ENCODE assay signal across 16 mouse cellular contexts in genomic region chr6:135789603-135790170, GRCm38 (mm10).
A peak's percentile ranks its signal among the peaks of the same experiment; 100 is the strongest.
DNase-seq lines count a peak whose midpoint lies in the region; ATAC-seq and TF ChIP-seq lines count a peak whose summit lies in the region.
"Had no signal": no experiment of that assay in that cellular context is flagged by ENCODE, and none has a peak within 500 bp of the region (broad histone marks: within the 10 kb centered on the region; RNA-seq: fewer than 3 reads in every experiment).

No protein-coding gene starts in this region.

- DNase-seq in forebrain, embryonic 14.5 days (ENCODE audit: low spot score), result no peak
- no peak for DNase-seq in forebrain, postnatal 0 days
- DNase-seq in liver, postnatal 0 days, result no peak
- DNase-seq in liver, embryonic 11.5 days (ENCODE audit: low spot score), result no peak
- DNase-seq in brain, embryonic 14.5 days (ENCODE audit: low read depth), result peak; percentile 23
- DNase-seq in kidney, postnatal 0 days (ENCODE audit: low spot score), result peak; percentile 25
- no peak for DNase-seq in right cerebral cortex, postnatal 25 days
- DNase-seq in left cerebral cortex, postnatal 14 days (ENCODE audit: low spot score in 2 of 2), result no peak
- DNase-seq: adrenal gland, postnatal 14 days; cerebellum, adult 11 months; cerebellum, postnatal 10 days; gastrocnemius, postnatal 25 days had no signal

- no peaks in the 10 kb centered on the region for H3K4me1 ChIP-seq in forebrain, embryonic 14.5 days (ENCODE audit: control insufficient read depth, insufficient read depth, low read length)
- no peaks in the 10 kb centered on the region for H3K4me1 ChIP-seq in forebrain, postnatal 0 days (ENCODE audit: insufficient read depth)
- H3K4me1 ChIP-seq in liver, postnatal 0 days (ENCODE audit: insufficient read depth), result no peaks in the 10 kb centered on the region; the same call in 1 of the 2 replicates
- no peaks in the 10 kb centered on the region for H3K4me1 ChIP-seq in liver, embryonic 11.5 days (replicated peaks; ENCODE audit: control insufficient read depth, insufficient read depth, low read length)
- no peaks in the 10 kb centered on the region for H3K4me1 ChIP-seq in kidney, postnatal 0 days (replicated peaks; ENCODE audit: insufficient read depth, low read length)
- H3K4me1 ChIP-seq: embryonic facial prominence, embryonic 15.5 days; limb, embryonic 15.5 days had no signal

- H3K27me3 ChIP-seq in forebrain, embryonic 14.5 days (replicated peaks; ENCODE audit: control insufficient read depth, insufficient read depth, low read length), result no peaks in the 10 kb centered on the region
- no peaks in the 10 kb centered on the region for H3K27me3 ChIP-seq in forebrain, postnatal 0 days (ENCODE audit: insufficient read depth, low read length)
- no peaks in the 10 kb centered on the region for H3K27me3 ChIP-seq in liver, postnatal 0 days (ENCODE audit: insufficient read depth, low read length)
- H3K27me3 ChIP-seq in liver, embryonic 11.5 days (replicated peaks; ENCODE audit: control insufficient read depth, insufficient read depth, low read length), result no peaks in the 10 kb centered on the region
- no peaks in the 10 kb centered on the region for H3K27me3 ChIP-seq in kidney, postnatal 0 days (ENCODE audit: insufficient read depth, low read length)
- H3K27me3 ChIP-seq: embryonic facial prominence, embryonic 15.5 days; limb, embryonic 15.5 days; lung, embryonic 15.5 days had no signal

- WGBS in forebrain, embryonic 14.5 days, result 83% methylated on average over 11 of the region's 11 CpGs
- 73% methylated on average over 11 of the region's 11 CpGs for WGBS in forebrain, postnatal 0 days
- 70% methylated on average over 11 of the region's 11 CpGs for WGBS in liver, postnatal 0 days (ENCODE audit: insufficient replicate concordance)
- WGBS in liver, embryonic 11.5 days, result 82% methylated on average over 11 of the region's 11 CpGs
- WGBS in kidney, postnatal 0 days, result 51% methylated on average over 11 of the region's 11 CpGs

- intact Hi-C loops in left cerebral cortex, postnatal 14 days (cut with DNase I), result no loop called here

- H3K9ac ChIP-seq in forebrain, embryonic 14.5 days (ENCODE audit: low read length), result no peak overlapping the region
- H3K9ac ChIP-seq in forebrain, postnatal 0 days, result no peak overlapping the region
- no peak overlapping the region for H3K9ac ChIP-seq in liver, postnatal 0 days (replicated peaks)
- H3K9ac ChIP-seq in liver, embryonic 11.5 days (ENCODE audit: low read depth, low read length), result no peak overlapping the region
- no peak overlapping the region for H3K9ac ChIP-seq in kidney, postnatal 0 days (ENCODE audit: low read depth, low read length)
- H3K9ac ChIP-seq: embryonic facial prominence, embryonic 15.5 days; limb, embryonic 15.5 days; lung, embryonic 15.5 days had no signal

- no peak for TF ChIP-seq CTCF in forebrain, postnatal 0 days (IDR thresholded peaks at IDR 0.05; ENCODE audit: low read depth)
- TF ChIP-seq CTCF in liver, postnatal 0 days (IDR thresholded peaks at IDR 0.05; ENCODE audit: low read depth), result no peak
- TF ChIP-seq CTCF in brain, embryonic 14.5 days (IDR thresholded peaks at IDR 0.05; ENCODE audit: borderline replicate concordance, extremely low read depth, insufficient read depth, insufficient read length), result no peak
- TF ChIP-seq CTCF in kidney, postnatal 0 days (IDR thresholded peaks at IDR 0.05; ENCODE audit: low read depth), result no peak

- H3K4me3 ChIP-seq in forebrain, embryonic 14.5 days (ENCODE audit: low read depth, low read length), result no peak overlapping the region
- no peak overlapping the region for H3K4me3 ChIP-seq in forebrain, postnatal 0 days (ENCODE audit: low read depth, low read length)
- no peak overlapping the region for H3K4me3 ChIP-seq in liver, postnatal 0 days (ENCODE audit: low read depth, low read length)
- H3K4me3 ChIP-seq in liver, embryonic 11.5 days (ENCODE audit: low read depth, low read length), result no peak overlapping the region
- no peak overlapping the region for H3K4me3 ChIP-seq in kidney, postnatal 0 days (replicated peaks; ENCODE audit: low read depth, low read length)
- H3K4me3 ChIP-seq: embryonic facial prominence, embryonic 15.5 days; limb, embryonic 15.5 days; lung, embryonic 15.5 days had no signal

- TF ChIP-seq POLR2A in brain, embryonic 14.5 days (IDR thresholded peaks at IDR 0.05; ENCODE audit: borderline replicate concordance, extremely low read depth, insufficient read depth, insufficient read length, poor library complexity, severe bottlenecking), result no peak

- ATAC-seq in forebrain, embryonic 14.5 days, result peak; percentile 34; the same call in 1 of the 2 replicates
- no peak for ATAC-seq in forebrain, postnatal 0 days
- ATAC-seq in liver, postnatal 0 days, result peak; percentile 57
- ATAC-seq in liver, embryonic 11.5 days (replicated peaks; ENCODE audit: low FRiP score), result no peak
- peak; percentile 65 for ATAC-seq in kidney, postnatal 0 days (replicated peaks; ENCODE audit: low FRiP score, low read depth)

- no peak for TF ChIP-seq EP300 in liver, postnatal 0 days (IDR thresholded peaks at IDR 0.05; ENCODE audit: low read depth)

- H3K4me2 ChIP-seq in forebrain, embryonic 14.5 days (ENCODE audit: low read length), result no peak overlapping the region
- no peak overlapping the region for H3K4me2 ChIP-seq in forebrain, postnatal 0 days (ENCODE audit: low read depth)
- H3K4me2 ChIP-seq in liver, postnatal 0 days (ENCODE audit: low read depth, low read length), result no peak overlapping the region
- H3K4me2 ChIP-seq in liver, embryonic 11.5 days, result no peak overlapping the region
- no peak overlapping the region for H3K4me2 ChIP-seq in kidney, postnatal 0 days (ENCODE audit: low read length)
- H3K4me2 ChIP-seq: embryonic facial prominence, embryonic 15.5 days; limb, embryonic 15.5 days; lung, embryonic 15.5 days had no signal

- no peaks in the 10 kb centered on the region for H3K9me3 ChIP-seq in forebrain, embryonic 14.5 days (replicated peaks; ENCODE audit: control insufficient read depth, low read length)
- no peaks in the 10 kb centered on the region for H3K9me3 ChIP-seq in forebrain, postnatal 0 days (ENCODE audit: low read length)
- no peaks in the 10 kb centered on the region for H3K9me3 ChIP-seq in liver, postnatal 0 days (ENCODE audit: low read length)
- H3K9me3 ChIP-seq in liver, embryonic 11.5 days (ENCODE audit: control insufficient read depth, low read length), result no peaks in the 10 kb centered on the region
- no peaks in the 10 kb centered on the region for H3K9me3 ChIP-seq in kidney, postnatal 0 days (replicated peaks; ENCODE audit: low read length)
- H3K9me3 ChIP-seq: embryonic facial prominence, embryonic 15.5 days; limb, embryonic 15.5 days; lung, embryonic 15.5 days had no signal

- no peak overlapping the region for H3K27ac ChIP-seq in forebrain, embryonic 14.5 days (ENCODE audit: low read depth, low read length)
- H3K27ac ChIP-seq in forebrain, postnatal 0 days (ENCODE audit: low read depth, low read length), result no peak overlapping the region
- H3K27ac ChIP-seq in liver, postnatal 0 days (ENCODE audit: low read depth), result no peak overlapping the region
- H3K27ac ChIP-seq in liver, embryonic 11.5 days (ENCODE audit: low read depth, low read length), result no peak overlapping the region
- H3K27ac ChIP-seq in kidney, postnatal 0 days, result peak overlapping the region; percentile 8; the same call in 1 of the 2 replicates
- H3K27ac ChIP-seq: embryonic facial prominence, embryonic 15.5 days; limb, embryonic 15.5 days; lung, embryonic 15.5 days had no signal

- no peaks in the 10 kb centered on the region for H3K36me3 ChIP-seq in forebrain, embryonic 14.5 days (ENCODE audit: control insufficient read depth, insufficient read depth, low read length)
- H3K36me3 ChIP-seq in forebrain, postnatal 0 days (ENCODE audit: insufficient read depth), result no peaks in the 10 kb centered on the region
- no peaks in the 10 kb centered on the region for H3K36me3 ChIP-seq in liver, postnatal 0 days (replicated peaks; ENCODE audit: insufficient read depth, low read length)
- no peaks in the 10 kb centered on the region for H3K36me3 ChIP-seq in liver, embryonic 11.5 days (ENCODE audit: control insufficient read depth, insufficient read depth, low read length)
- no peaks in the 10 kb centered on the region for H3K36me3 ChIP-seq in kidney, postnatal 0 days (ENCODE audit: insufficient read depth, low read length)
- H3K36me3 ChIP-seq: embryonic facial prominence, embryonic 15.5 days; G1E; limb, embryonic 15.5 days; lung, embryonic 15.5 days had no signal

Comparison
In these comparisons a context has a peak if more than half of its experiments do, and no peak if none do; other contexts are left out.
1. ATAC-seq: peak in forebrain, embryonic 14.5 days (single experiment), liver, postnatal 0 days (single experiment) and kidney, postnatal 0 days (single experiment); none in forebrain, postnatal 0 days (single experiment) and liver, embryonic 11.5 days (single experiment).
2. DNase-seq: peak in brain, embryonic 14.5 days (single experiment) and kidney, postnatal 0 days (single experiment); none in forebrain, embryonic 14.5 days (single experiment), forebrain, postnatal 0 days (single experiment), liver, postnatal 0 days (single experiment), liver, embryonic 11.5 days (single experiment), right cerebral cortex, postnatal 25 days (single experiment) and left cerebral cortex, postnatal 14 days (0 of 2).